Mouse (Mus musculus) kidney, adult 2 months (tissue): Measurements from ENCODE around the gene Limch1.

Experiments
- CTCF ChIP-seq: fragments of 200-500 bp; conservative IDR thresholded peaks from 2 replicates; pipeline ENCODE4 v1.5.1; 2011; ENCODE audit warnings: low read depth, mild to moderate bottlenecking, control low read depth, low read length, moderate library complexity, mixed read lengths; ENCODE audit not compliant: insufficient read depth, insufficient read length
- POLR2A ChIP-seq: fragments of 200-500 bp; IDR thresholded peaks from one replicate; pipeline ENCODE4 v1.6.1; 2011; ENCODE audit warnings: low read depth, low read length, control low read depth

- TF ChIP-seq CTCF (no peak), POLR2A (no peak)
Measured at GRCm38 (mm10) chr5:66809016-66809570, 63.5 kb downstream of the Limch1 start.
